Mouse (Mus musculus) megakaryocyte, embryonic 14.5 days (primary cell): ENCODE measurements around the gene Slc4a4. TPM values are rescaled to one million over a fixed set of nuclear protein-coding genes. Genes with fewer than 3 reads are reported as not detected.
"Not testable (repeated sequence)": the region's sequence is repeated elsewhere in the genome, so short reads cannot be mapped to it uniquely, and the experiment has no call there.

ENCODE experiments used
- H3K27me3 ChIP-seq: replicated peaks from 2 replicates; pipeline ENCODE3; 2012; ENCODE audit warnings: inconsistent platforms
- H3K36me3 ChIP-seq: replicated peaks from 2 replicates; pipeline ENCODE3; 2012; ENCODE audit warnings: low read length, inconsistent platforms, mixed read lengths
- H3K4me1 ChIP-seq: 2 replicates; pipeline ENCODE4 v1.6.1; 2012; ENCODE audit warnings: inconsistent platforms
- H3K4me3 ChIP-seq: replicated peaks from 2 replicates; pipeline ENCODE3; 2012; ENCODE audit warnings: moderate library complexity, mild to moderate bottlenecking, inconsistent platforms
- H3K9me3 ChIP-seq: 2 replicates; pipeline ENCODE4 v1.6.1; 2012; ENCODE audit warnings: inconsistent platforms
- FLI1 ChIP-seq: IDR thresholded peaks from 2 replicates; pipeline ENCODE4 v1.6.1; 2012; ENCODE audit warnings: low read length, inconsistent platforms, mixed read lengths
- GATA1 ChIP-seq: IDR thresholded peaks from 3 replicates; pipeline ENCODE4 v1.6.1; 2012; ENCODE audit warnings: mixed read lengths, low read length, inconsistent platforms, borderline replicate concordance
- polyA plus RNA-seq: library from polyadenylated mRNA; stranded (reverse); fragments of >175 nt; gene quantifications from 2 replicates; pipeline ENCODE4 v1.2.3, GENCODE M21; 2012; ENCODE audit warnings: low replicate concordance; ENCODE audit not compliant: insufficient read depth

The Slc4a4 gene
- polyA plus RNA-seq, 1 experiment = not detected

DNA sequence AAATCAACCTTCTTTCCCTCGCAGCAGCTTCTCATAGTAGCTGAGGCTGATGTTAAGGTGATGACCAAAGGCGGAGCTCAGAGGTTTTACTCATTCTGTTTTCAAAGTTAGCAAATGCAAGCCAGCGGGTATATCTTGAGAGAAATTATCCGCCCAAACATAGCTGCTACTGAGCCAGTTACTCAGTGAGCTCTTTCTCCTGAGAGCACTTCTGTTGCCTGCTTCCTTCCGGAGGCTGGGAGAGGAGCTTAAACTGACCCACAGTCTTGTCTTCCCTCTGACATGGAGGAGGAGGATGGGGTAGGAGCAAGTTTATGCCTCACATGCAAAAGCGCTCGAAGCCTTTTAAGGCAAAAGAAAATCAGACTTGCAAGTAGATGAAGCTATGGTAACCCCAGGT, 201.3 kb downstream of the Slc4a4 start:
- TF ChIP-seq GATA1 (no peak), FLI1 (no peak)
- H3K4me3 ChIP-seq = no peak overlapping the region
- no peaks in the 10 kb centered on the region for H3K36me3 ChIP-seq
- H3K27me3 ChIP-seq = no peaks in the 10 kb centered on the region
- H3K9me3 ChIP-seq = peaks cover 7% of the 10 kb centered on the region; the same call in 1 of the 2 replicates
- no peaks in the 10 kb centered on the region for H3K4me1 ChIP-seq

DNA sequence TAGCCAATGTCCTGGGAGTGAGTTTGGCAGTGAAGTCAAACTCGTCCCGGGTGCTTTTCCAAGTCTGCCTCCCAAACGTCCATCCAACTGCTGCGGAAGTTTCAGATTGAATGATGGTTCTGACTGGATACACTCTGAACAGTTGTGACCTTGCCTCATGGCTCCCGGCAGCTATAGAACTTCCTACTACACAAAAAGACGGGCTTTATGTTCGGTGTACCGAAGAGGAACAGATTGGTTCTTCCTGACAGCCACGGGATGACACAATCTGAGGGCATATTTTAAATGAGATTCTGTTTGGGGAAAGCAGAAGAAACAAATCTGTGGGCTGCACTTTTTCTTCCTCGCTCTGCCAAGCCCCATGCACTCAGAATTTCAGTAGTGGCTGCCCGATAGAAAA, 201.8 kb downstream of the Slc4a4 start:
- TF ChIP-seq GATA1 (no peak), FLI1 (no peak)
- H3K9me3 ChIP-seq = peaks cover 7% of the 10 kb centered on the region; the same call in 1 of the 2 replicates
- H3K36me3 ChIP-seq = no peaks in the 10 kb centered on the region
- no peaks in the 10 kb centered on the region for H3K4me1 ChIP-seq
- H3K27me3 ChIP-seq = no peaks in the 10 kb centered on the region
- no peak overlapping the region for H3K4me3 ChIP-seq

DNA sequence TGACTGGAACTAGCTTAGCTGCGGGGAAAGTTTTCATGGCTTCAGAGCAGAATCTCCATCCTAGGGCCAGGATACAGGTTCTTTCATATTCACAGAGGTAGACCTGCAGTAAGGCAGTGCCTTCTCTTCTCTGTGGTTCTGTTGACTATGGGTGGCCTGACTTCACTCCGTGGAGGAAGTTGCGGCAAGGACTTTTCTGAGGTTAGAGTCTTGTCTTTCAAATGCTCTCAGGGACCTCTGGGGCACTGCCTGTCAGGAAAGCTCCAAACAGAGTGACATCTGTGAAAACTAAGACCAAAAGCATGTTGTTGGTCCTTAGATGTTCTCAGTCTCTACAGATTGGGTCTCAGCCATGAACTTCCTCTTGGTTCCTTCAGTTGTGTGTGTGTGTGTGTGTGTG, 203.5 kb downstream of the Slc4a4 start:
- no peak overlapping the region for H3K4me3 ChIP-seq
- H3K9me3 ChIP-seq = peaks cover 4% of the 10 kb centered on the region; the same call in 1 of the 2 replicates
- H3K36me3 ChIP-seq = no peaks in the 10 kb centered on the region
- H3K4me1 ChIP-seq = no peaks in the 10 kb centered on the region
- no peaks in the 10 kb centered on the region for H3K27me3 ChIP-seq
- no peak for TF ChIP-seq GATA1
- no peak for TF ChIP-seq FLI1

DNA sequence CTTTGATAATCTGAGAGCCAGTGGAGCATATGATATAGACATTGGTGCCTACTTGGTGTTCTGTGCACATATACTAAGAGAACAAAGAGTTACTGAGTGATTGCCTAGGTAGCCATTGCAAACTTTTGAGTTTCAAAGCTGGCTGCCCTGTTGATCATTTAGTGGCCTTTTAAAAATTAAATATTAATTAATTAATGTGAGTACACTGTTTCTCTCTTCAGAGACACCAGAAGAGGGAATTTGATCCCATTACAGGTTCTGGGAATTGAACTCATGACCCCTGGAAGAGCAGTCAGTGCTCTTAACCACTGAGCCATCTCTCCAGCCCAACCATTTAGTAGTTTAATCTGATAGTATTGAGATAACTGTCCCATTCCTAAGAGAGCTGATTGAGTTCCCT, 209.8 kb downstream of the Slc4a4 start:
- no peaks in the 10 kb centered on the region for H3K9me3 ChIP-seq
- no peaks in the 10 kb centered on the region for H3K36me3 ChIP-seq
- no peaks in the 10 kb centered on the region for H3K4me1 ChIP-seq
- H3K27me3 ChIP-seq = no peaks in the 10 kb centered on the region
- no peak for TF ChIP-seq FLI1
- no peak overlapping the region for H3K4me3 ChIP-seq

DNA sequence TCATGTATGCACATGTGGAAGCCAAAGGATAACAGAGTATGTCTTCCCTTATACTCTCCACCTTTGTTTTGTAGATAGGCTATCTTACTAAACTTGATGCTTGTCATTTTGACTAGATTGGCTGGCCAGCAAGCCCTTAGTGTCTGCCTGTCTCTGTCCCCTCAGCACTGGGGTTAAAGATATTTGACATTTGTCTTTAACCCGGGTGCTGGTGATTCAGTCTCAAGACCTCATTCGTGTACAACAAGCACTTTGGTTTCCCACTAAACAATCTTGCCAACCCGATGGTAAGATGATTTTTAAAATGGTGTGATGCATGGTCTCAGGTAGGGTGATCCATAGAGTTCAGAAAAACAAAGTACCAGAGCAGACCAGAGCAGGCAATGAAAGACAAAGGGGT, 210.7 kb downstream of the Slc4a4 start:
- H3K4me1 ChIP-seq = no peaks in the 10 kb centered on the region
- TF ChIP-seq FLI1 (no peak), GATA1 (no peak)
- no peaks in the 10 kb centered on the region for H3K27me3 ChIP-seq
- no peak overlapping the region for H3K4me3 ChIP-seq
- H3K36me3 ChIP-seq = no peaks in the 10 kb centered on the region
- H3K9me3 ChIP-seq = no peaks in the 10 kb centered on the region

DNA sequence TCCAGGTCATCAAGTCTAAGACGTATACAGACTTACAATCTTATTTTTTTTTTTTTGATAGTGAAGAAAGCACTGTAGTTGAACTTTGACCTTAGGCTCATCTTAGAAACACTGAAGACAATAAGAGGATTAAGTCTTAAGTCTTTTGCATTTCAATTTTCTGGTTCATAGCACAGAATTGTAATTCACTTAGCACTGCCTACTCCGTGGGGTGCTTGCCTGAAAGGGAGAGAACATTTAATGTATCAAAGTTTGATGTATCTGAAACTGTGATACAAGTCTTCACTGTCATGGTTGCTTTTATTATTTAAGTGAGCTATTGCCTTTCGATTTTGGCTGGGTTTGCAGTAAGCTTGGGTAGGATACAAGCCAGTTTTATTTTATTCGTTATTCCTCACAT, 211.5 kb downstream of the Slc4a4 start:
- H3K27me3 ChIP-seq = no peaks in the 10 kb centered on the region
- H3K36me3 ChIP-seq = no peaks in the 10 kb centered on the region
- no peak overlapping the region for H3K4me3 ChIP-seq
- H3K9me3 ChIP-seq = no peaks in the 10 kb centered on the region
- H3K4me1 ChIP-seq = no peaks in the 10 kb centered on the region
- TF ChIP-seq GATA1 (no peak), FLI1 (no peak)

DNA sequence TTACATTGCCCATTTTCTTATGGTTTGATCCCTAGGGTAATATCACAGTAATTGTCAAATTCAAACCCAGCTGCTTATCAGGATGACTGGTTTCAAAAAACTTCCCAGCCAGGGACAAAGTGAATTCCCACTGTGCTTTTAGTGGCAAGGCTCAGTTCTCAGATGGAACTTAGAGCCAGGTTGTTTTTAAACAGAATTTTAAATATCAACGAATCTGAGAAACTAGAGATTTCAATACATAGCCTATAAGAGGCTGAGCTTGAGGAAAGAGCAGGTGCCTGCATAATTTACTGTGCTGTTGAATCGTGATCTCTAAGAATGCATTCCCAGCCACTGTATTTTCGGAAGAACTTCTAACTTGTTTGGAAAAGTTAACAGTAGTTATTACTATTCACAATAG, 213.3 kb downstream of the Slc4a4 start:
- no peaks in the 10 kb centered on the region for H3K27me3 ChIP-seq
- no peaks in the 10 kb centered on the region for H3K36me3 ChIP-seq
- H3K9me3 ChIP-seq = no peaks in the 10 kb centered on the region
- no peaks in the 10 kb centered on the region for H3K4me1 ChIP-seq
- no peak for TF ChIP-seq GATA1
- TF ChIP-seq FLI1 = no peak
- no peak overlapping the region for H3K4me3 ChIP-seq

DNA sequence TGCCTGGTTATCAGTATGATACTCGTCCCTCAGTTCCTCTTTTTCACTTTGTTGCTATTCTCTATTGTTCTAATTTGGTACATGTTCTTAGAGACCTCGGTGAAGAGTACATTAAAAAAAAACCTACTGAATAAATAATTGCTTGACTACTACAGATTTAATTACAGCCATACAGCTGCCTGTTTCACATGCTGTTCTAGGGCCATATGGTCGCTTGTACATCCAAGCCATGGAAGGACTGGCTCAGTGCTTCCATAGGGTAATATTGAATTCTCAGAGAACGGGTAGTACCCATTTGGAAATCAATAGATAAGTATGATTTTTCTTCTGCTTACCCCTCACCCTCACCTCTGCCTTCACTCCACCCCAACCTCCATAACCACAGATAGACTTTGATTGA, 215.9 kb downstream of the Slc4a4 start:
- H3K4me1 ChIP-seq = no peaks in the 10 kb centered on the region
- no peak for TF ChIP-seq FLI1
- TF ChIP-seq GATA1 = no peak
- H3K36me3 ChIP-seq = no peaks in the 10 kb centered on the region
- no peak overlapping the region for H3K4me3 ChIP-seq
- no peaks in the 10 kb centered on the region for H3K27me3 ChIP-seq
- no peaks in the 10 kb centered on the region for H3K9me3 ChIP-seq

DNA sequence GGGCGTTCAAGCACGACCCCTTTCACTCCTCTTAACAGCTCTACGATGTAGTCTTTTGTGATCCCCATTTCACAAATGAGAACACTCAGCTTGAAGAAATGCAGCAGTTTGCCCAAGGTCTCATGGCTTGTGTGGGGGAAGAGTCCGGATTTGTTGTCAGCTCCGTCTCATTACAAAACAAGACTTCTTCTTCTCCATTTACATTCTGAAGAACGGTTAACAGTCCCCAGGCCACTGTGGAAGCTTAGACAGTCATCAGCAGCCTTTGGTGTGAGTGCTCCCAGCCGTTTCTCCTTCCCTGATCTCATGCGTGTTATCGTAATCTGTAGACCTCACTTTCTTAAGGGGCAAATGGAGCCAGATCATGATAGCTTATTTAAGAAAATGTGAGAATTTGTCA, 218.7 kb downstream of the Slc4a4 start:
- TF ChIP-seq FLI1 (no peak), GATA1 (no peak)
- H3K4me3 ChIP-seq = no peak overlapping the region
- no peaks in the 10 kb centered on the region for H3K4me1 ChIP-seq
- no peaks in the 10 kb centered on the region for H3K27me3 ChIP-seq
- H3K36me3 ChIP-seq = no peaks in the 10 kb centered on the region
- no peaks in the 10 kb centered on the region for H3K9me3 ChIP-seq

DNA sequence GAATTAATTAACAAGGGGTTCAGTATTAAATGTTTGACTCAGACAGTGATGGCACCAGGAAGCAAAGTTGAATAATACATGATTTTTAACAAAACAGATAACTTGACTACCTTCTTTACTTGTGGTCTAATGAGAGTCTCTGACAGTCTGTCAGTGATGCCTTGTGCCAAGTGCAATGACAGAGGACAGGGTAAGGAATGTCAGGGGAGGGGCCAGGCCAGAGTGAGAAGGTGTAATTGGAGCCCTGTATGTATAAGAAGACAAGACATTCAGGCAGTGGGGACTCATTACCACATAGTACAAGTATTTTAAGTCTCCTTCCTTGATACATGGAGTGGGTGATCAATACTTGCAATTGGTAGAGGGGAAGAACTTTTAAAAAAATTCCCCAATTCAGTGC, 219.6 kb downstream of the Slc4a4 start:
- Histone ChIP-seq H3K36me3 (no peaks in the 10 kb centered on the region), H3K9me3 (0 out of 2 replicates have a peak, but pooled peaks cover 4% of the 10 kb centered on the region), H3K27me3 (no peaks in the 10 kb centered on the region), H3K4me3 (no peak overlapping the region), H3K4me1 (no peaks in the 10 kb centered on the region)
- TF ChIP-seq FLI1 (no peak), GATA1 (no peak)

DNA sequence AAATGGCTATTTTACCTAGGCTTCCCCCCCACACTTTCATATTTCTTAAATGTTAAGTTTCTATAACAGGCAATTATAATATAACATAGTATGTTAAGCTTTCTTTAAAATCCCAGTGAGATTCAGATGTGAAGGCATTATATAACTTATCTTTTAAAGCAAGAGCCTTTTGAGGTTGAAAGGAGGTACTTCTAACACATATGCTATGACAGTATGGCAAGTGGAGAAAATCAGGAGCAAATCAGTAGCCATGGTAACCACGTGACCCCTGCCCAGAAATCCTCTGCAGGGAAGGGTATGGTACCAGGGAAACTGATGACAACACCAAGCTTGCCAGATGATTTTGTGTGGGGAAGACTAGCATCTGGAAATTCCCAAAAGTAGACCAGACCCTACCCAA, 222.2 kb downstream of the Slc4a4 start:
- TF ChIP-seq FLI1 (no peak), GATA1 (no peak)

DNA sequence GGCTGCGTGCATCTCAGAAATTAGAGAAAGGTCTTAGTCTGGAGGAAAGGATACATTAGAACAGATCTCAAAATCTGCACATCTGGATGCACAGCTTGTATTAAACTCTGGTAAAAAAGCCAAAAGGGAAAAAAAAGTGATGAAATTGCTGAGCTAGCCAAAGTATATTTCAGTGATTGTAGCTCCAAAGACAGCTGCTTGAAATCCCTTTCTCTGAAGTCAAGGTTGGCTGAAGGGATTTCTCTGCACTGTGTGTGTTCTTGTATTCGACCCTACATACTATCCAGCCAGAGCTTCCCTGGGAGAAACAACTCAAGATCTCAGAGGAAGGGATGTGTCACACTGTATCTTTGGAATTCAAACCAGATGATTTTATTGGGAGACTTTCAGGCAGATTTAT, 223.2 kb downstream of the Slc4a4 start:
- TF ChIP-seq FLI1 = no peak
- TF ChIP-seq GATA1 = no peak
- H3K9me3 ChIP-seq = 0 out of 2 replicates have a peak, but pooled peaks cover 4% of the 10 kb centered on the region
- H3K4me1 ChIP-seq = no peaks in the 10 kb centered on the region
- H3K4me3 ChIP-seq = no peak overlapping the region
- H3K36me3 ChIP-seq = no peaks in the 10 kb centered on the region
- no peaks in the 10 kb centered on the region for H3K27me3 ChIP-seq

More for the DNA sequence above, 222.2 kb downstream of the Slc4a4 start:
- Histone ChIP-seq H3K27me3 (no peaks in the 10 kb centered on the region), H3K9me3 (0 out of 2 replicates have a peak, but pooled peaks cover 4% of the 10 kb centered on the region), H3K4me3 (no peak overlapping the region), H3K4me1 (no peaks in the 10 kb centered on the region), H3K36me3 (no peaks in the 10 kb centered on the region)

DNA sequence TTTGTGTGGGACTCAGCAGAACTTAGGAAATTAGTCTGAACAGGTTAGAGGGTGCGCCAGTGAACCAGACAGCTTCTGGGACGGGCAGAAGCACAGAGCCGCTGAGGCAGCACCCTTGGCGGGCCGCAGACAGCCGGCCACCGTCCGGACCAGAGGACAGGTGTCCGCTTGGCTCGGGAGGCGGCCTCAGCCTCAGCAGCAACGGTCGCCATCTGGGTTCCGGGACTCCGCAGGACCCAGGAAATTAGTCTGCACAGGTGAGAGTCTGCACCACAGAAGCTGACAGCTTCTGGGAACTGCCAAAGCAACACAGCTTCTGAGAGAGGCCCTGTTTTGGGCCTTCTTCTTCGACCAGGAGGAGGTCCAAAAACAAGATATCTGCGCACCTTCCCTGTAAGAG, 225.4 kb downstream of the Slc4a4 start:
- H3K36me3 ChIP-seq, H3K9me3 ChIP-seq, H3K4me1 ChIP-seq, H3K27me3 ChIP-seq, H3K4me3 ChIP-seq: not testable (repeated sequence)
